Mouse (Mus musculus) MEL (cell line): ENCODE measurements around the gene Pld4. TPM values are rescaled to one million over a fixed set of nuclear protein-coding genes. Genes with fewer than 3 reads are reported as not detected.

Source experiments
- DNase-seq: peaks from one replicate; pipeline ENCODE4 v3.0.0; 2011; ENCODE audit warnings: low read depth, low spot score
- H3K27ac ChIP-seq: 2 replicates; pipeline ENCODE4 v1.5.1; 2012; ENCODE audit warnings: low read depth, mild to moderate bottlenecking, control low read depth, low read length, moderate library complexity; ENCODE audit not compliant: control insufficient read depth
- H3K27me3 ChIP-seq, 2 experiments: fragments of 150-350 bp in 1 of 2; sonication (generic) in 1 of 2; 2 replicates each; pipeline ENCODE4 v1.6.1; 2012; ENCODE audit warnings: low read length in 2 of 2, mild to moderate bottlenecking in 2 of 2, improper control_type of control experiment in 1 of 2, moderate library complexity in 1 of 2; ENCODE audit not compliant: insufficient read depth in 2 of 2, control insufficient read depth in 1 of 2
- H3K36me3 ChIP-seq, 2 experiments: 2 replicates each; pipeline ENCODE4 v1.6.1; 2012 to 2014; ENCODE audit warnings: low read length in 2 of 2, improper control_type of control experiment in 1 of 2, inconsistent platforms in 1 of 2, mild to moderate bottlenecking in 1 of 2; ENCODE audit not compliant: insufficient read depth in 2 of 2, control insufficient read depth in 1 of 2
- H3K4me1 ChIP-seq, 2 experiments: fragments of 150-350 bp in 1 of 2; sonication (generic) in 1 of 2; 2 replicates each; pipeline ENCODE4 v1.6.1; 2012; ENCODE audit warnings: low read length in 2 of 2, improper control_type of control experiment in 1 of 2, mild to moderate bottlenecking in 1 of 2; ENCODE audit not compliant: insufficient read depth in 2 of 2, control insufficient read depth in 1 of 2
- H3K4me3 ChIP-seq, 2 experiments: fragments of 150-350 bp in 1 of 2; sonication (generic) in 1 of 2; 2 replicates each; pipeline ENCODE4 v1.5.1; 2012; ENCODE audit warnings: low read depth in 2 of 2, low read length in 2 of 2, mild to moderate bottlenecking in 2 of 2, moderate library complexity in 2 of 2, control low read depth in 1 of 2, improper control_type of control experiment in 1 of 2; ENCODE audit not compliant: control insufficient read depth in 1 of 2, insufficient read depth in 1 of 2
- H3K79me2 ChIP-seq: 2 replicates; pipeline ENCODE4 v1.6.1; 2012; ENCODE audit warnings: mild to moderate bottlenecking, low read length, moderate library complexity; ENCODE audit not compliant: control insufficient read depth, poor library complexity, insufficient read depth
- H3K9ac ChIP-seq: 2 replicates; pipeline ENCODE4 v1.6.1; 2012; ENCODE audit warnings: low read depth, mild to moderate bottlenecking, control low read depth, low read length, moderate library complexity; ENCODE audit not compliant: control insufficient read depth, poor library complexity, severe bottlenecking
- H3K9me3 ChIP-seq: fragments of 150-350 bp; sonication (generic); replicated peaks from 2 replicates; pipeline ENCODE4 v1.6.1; 2012; ENCODE audit warnings: mild to moderate bottlenecking, low read length, improper control_type of control experiment, moderate library complexity; ENCODE audit not compliant: insufficient read depth
- BHLHE40 ChIP-seq: IDR thresholded peaks from 2 replicates; pipeline ENCODE4 v1.6.1; 2012; ENCODE audit warnings: low read depth, mild to moderate bottlenecking, inconsistent platforms, low read length, improper control_type of control experiment, borderline replicate concordance
- CHD1 ChIP-seq: IDR thresholded peaks from 2 replicates; pipeline ENCODE4 v1.6.1; 2012; ENCODE audit warnings: low read depth, mild to moderate bottlenecking, inconsistent platforms, low read length, improper control_type of control experiment
- CHD2 ChIP-seq: IDR thresholded peaks from 2 replicates; pipeline ENCODE4 v1.6.1; 2011; ENCODE audit warnings: low read length, improper control_type of control experiment
- CTCF ChIP-seq, 3 experiments: IDR thresholded peaks in 2 of 3; conservative IDR thresholded peaks in 1 of 3; 2 replicates each; pipeline ENCODE4 v1.5.1; 2011 to 2012; ENCODE audit warnings: low read length in 3 of 3, low read depth in 2 of 3, mild to moderate bottlenecking in 2 of 3, improper control_type of control experiment in 1 of 3, inconsistent platforms in 1 of 3, mixed read lengths in 1 of 3, moderate library complexity in 1 of 3; ENCODE audit not compliant: control insufficient read depth in 1 of 3, insufficient read depth in 1 of 3, poor library complexity in 1 of 3, severe bottlenecking in 1 of 3
- ELF1 ChIP-seq: IDR thresholded peaks from 2 replicates; pipeline ENCODE4 v1.6.1; 2014; ENCODE audit warnings: low read depth, mild to moderate bottlenecking, inconsistent platforms, low read length, improper control_type of control experiment, moderate library complexity
- EP300 ChIP-seq, 2 experiments: IDR thresholded peaks; 2 replicates each; pipeline ENCODE4 v1.6.1; 2011; ENCODE audit warnings: improper control_type of control experiment in 2 of 2, low read length in 2 of 2, low read depth in 1 of 2, mild to moderate bottlenecking in 1 of 2
- JUND ChIP-seq: IDR thresholded peaks from 2 replicates; pipeline ENCODE4 v1.6.1; 2011; ENCODE audit warnings: low read depth, mild to moderate bottlenecking, improper control_type of control experiment, low read length
- KAT2A ChIP-seq: conservative IDR thresholded peaks from 2 replicates; pipeline ENCODE4 v1.6.1; 2012; ENCODE audit warnings: low read depth, low read length, improper control_type of control experiment, inconsistent platforms
- MAFK ChIP-seq: IDR thresholded peaks from 2 replicates; pipeline ENCODE4 v1.6.1; 2011; ENCODE audit warnings: low read depth, mild to moderate bottlenecking, low read length, improper control_type of control experiment, borderline replicate concordance
- MAX ChIP-seq: IDR thresholded peaks from 2 replicates; pipeline ENCODE4 v1.6.1; 2011; ENCODE audit warnings: low read length, improper control_type of control experiment
- MAZ ChIP-seq: IDR thresholded peaks from 2 replicates; pipeline ENCODE4 v1.6.1; 2012; ENCODE audit warnings: low read depth, mild to moderate bottlenecking, inconsistent platforms, low read length, improper control_type of control experiment
- MEF2A ChIP-seq: IDR thresholded peaks from 2 replicates; pipeline ENCODE4 v1.6.1; 2014; ENCODE audit warnings: low read depth, mild to moderate bottlenecking, inconsistent platforms, low read length, improper control_type of control experiment; ENCODE audit not compliant: poor library complexity, insufficient replicate concordance, severe bottlenecking; ENCODE audit errors: extremely low read depth
- MXI1 ChIP-seq: IDR thresholded peaks from 2 replicates; pipeline ENCODE4 v1.6.1; 2011; ENCODE audit warnings: mild to moderate bottlenecking, low read depth, low read length, improper control_type of control experiment
- MYB ChIP-seq: IDR thresholded peaks from 2 replicates; pipeline ENCODE4 v1.6.1; 2011; ENCODE audit warnings: mild to moderate bottlenecking, low read depth, low read length, improper control_type of control experiment
- NELFE ChIP-seq: IDR thresholded peaks from 2 replicates; pipeline ENCODE4 v1.6.1; 2011; ENCODE audit warnings: low read depth, low read length, improper control_type of control experiment
- NRF1 ChIP-seq: IDR thresholded peaks from 2 replicates; pipeline ENCODE4 v1.6.1; 2014; ENCODE audit warnings: low read depth, mild to moderate bottlenecking, inconsistent platforms, low read length, improper control_type of control experiment, moderate library complexity; ENCODE audit not compliant: poor library complexity, insufficient read depth, severe bottlenecking
- POLR2A ChIP-seq, 2 experiments: IDR thresholded peaks; 2 replicates each; pipeline ENCODE4 v1.6.1; 2011 to 2012; ENCODE audit warnings: low read length in 2 of 2, mild to moderate bottlenecking in 2 of 2, control low read depth in 1 of 2, improper control_type of control experiment in 1 of 2, low read depth in 1 of 2, moderate library complexity in 1 of 2; ENCODE audit not compliant: control insufficient read depth in 1 of 2, insufficient read depth in 1 of 2, poor library complexity in 1 of 2
- POLR2AphosphoS5 ChIP-seq: IDR thresholded peaks from 2 replicates; pipeline ENCODE4 v1.6.1; 2012; ENCODE audit warnings: low read depth, borderline replicate concordance, mild to moderate bottlenecking, inconsistent platforms, low read length, moderate library complexity, mixed read lengths
- RAD21 ChIP-seq: IDR thresholded peaks from 2 replicates; pipeline ENCODE4 v1.6.1; 2011; ENCODE audit warnings: mild to moderate bottlenecking, low read depth, low read length, improper control_type of control experiment
- SMC3 ChIP-seq: IDR thresholded peaks from 2 replicates; pipeline ENCODE4 v1.6.1; 2011; ENCODE audit warnings: low read depth, low read length, improper control_type of control experiment
- TAL1 ChIP-seq: IDR thresholded peaks from 2 replicates; pipeline ENCODE4 v1.6.1; 2012; ENCODE audit warnings: mild to moderate bottlenecking, inconsistent platforms, low read length, moderate library complexity, mixed read lengths
- TCF12 ChIP-seq: IDR thresholded peaks from 2 replicates; pipeline ENCODE4 v1.6.1; 2014; ENCODE audit warnings: low read depth, mild to moderate bottlenecking, inconsistent platforms, low read length, improper control_type of control experiment, moderate library complexity
- UBTF ChIP-seq: IDR thresholded peaks from 2 replicates; pipeline ENCODE4 v1.6.1; 2012; ENCODE audit warnings: low read depth, mild to moderate bottlenecking, inconsistent platforms, low read length, improper control_type of control experiment, moderate library complexity, borderline replicate concordance; ENCODE audit not compliant: insufficient read depth
- USF2 ChIP-seq, 2 experiments: IDR thresholded peaks; 2 replicates each; pipeline ENCODE4 v1.6.1; 2011 to 2012; ENCODE audit warnings: improper control_type of control experiment in 2 of 2, low read length in 2 of 2, borderline replicate concordance in 1 of 2, inconsistent platforms in 1 of 2, low read depth in 1 of 2, mild to moderate bottlenecking in 1 of 2; ENCODE audit not compliant: insufficient read depth in 1 of 2
- ZC3H11A ChIP-seq: IDR thresholded peaks from 2 replicates; pipeline ENCODE4 v1.6.1; 2012; ENCODE audit warnings: low read depth, mild to moderate bottlenecking, inconsistent platforms, low read length, improper control_type of control experiment
- ZMIZ1 ChIP-seq: IDR thresholded peaks from 2 replicates; pipeline ENCODE4 v1.6.1; 2012; ENCODE audit warnings: low read depth, mild to moderate bottlenecking, inconsistent platforms, low read length, improper control_type of control experiment, moderate library complexity
- ZNF384 ChIP-seq: IDR thresholded peaks from 2 replicates; pipeline ENCODE4 v1.6.1; 2012; ENCODE audit warnings: low read depth, mild to moderate bottlenecking, inconsistent platforms, low read length, improper control_type of control experiment
- polyA plus RNA-seq, 2 experiments: library from polyadenylated mRNA; stranded (reverse) in 1 of 2; unstranded in 1 of 2; fragments of >175 nt in 1 of 2; fragments of >200 nt in 1 of 2; gene quantifications; 2 replicates each; pipeline versions ENCODE4 v1.2.1 to v1.2.4; 2012; ENCODE audit warnings: low replicate concordance in 2 of 2, low read depth in 1 of 2; ENCODE audit not compliant: insufficient read length in 2 of 2, insufficient read depth in 1 of 2, missing spikeins in 1 of 2
- total RNA-seq: library from RNA; depleted of rRNA; stranded (reverse); fragments of 300-350 nt; gene quantifications from 2 replicates; pipeline ENCODE4 v1.2.3, GENCODE M21; 2012

Pld4 gene
- total and polyA plus RNA-seq, 3 experiments, result 9.7 to 16.4 TPM; not detected in 1

DNA sequence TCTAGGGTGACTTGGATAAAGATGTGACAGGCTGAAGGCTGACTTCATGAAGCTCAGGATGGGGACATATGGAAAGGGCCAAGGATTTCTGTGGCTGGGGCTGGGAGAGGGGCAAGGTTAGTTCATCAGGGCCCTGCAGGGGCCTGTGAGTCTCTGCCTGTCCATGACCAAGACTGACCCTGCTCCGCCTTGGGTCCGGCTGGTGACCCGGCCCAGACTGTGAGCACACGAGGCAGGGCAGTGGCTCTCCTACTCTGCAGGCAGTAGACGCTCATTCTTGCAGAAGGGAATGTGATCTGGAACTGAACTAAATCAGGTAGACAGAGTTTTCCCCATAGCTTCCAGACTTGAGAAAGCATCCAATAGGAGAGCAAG is 47.7 kb downstream of the Pld4 start:
- TF ChIP-seq CHD1 (no peak), NRF1 (no peak), CTCF (IDR thresholded peaks at IDR 0.05 in 2 of 3, conservative IDR thresholded peaks at IDR 0.05 in 1 of 3; ENCODE audit: control insufficient read depth in 1 of 3, insufficient read depth in 1 of 3, low read depth in 2 of 3, low read length in 3 of 3, poor library complexity in 1 of 3, severe bottlenecking in 1 of 3) (no peak), RAD21 (no peak), KAT2A (no peak), NELFE (no peak), CHD2 (no peak), MXI1 (no peak)
- peaks cover 2 to 16% of the 10 kb centered on the region in 2 experiments; a peak in 2 of 4 replicates for H3K27me3 ChIP-seq

DNA sequence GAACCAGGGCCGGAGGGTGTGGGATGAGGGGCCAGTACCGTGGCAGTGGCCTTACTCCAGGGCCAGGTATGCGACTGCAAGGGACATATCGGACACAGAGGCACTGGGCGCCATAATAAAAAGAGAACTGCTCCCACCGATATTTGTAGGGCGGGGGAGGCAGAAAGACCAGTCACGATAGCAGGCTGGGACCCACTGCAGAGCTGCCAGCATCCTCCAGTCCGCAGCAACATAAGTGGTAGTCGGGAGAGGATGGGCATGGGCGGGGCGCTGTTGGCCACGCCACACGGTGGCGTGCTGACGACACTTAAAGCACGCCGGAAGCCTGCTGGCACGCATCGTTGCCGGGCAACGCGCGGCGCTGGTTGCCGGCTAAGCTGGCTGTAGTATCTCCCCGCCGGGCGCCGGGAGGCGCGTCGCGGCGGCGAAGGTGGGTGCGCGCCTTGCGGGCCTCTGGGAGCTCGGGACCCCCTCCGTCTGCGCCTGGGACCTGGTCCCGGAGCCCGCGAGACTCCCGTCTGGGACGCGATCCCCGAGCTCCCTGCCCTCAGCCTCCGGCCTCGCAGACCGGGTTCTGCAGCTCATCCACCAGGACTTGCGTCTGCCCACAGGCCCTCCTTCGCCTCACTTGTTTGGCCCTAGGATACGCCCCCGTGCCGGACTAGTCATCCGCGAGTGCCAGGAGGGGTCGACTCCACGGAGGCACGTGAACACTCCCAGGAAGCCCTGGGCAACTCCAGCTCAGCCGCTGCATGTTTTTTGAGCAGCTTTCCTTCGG is 48.3 kb downstream of the Pld4 start, which contains the start of gene Clba1:
Gene Clba1, plus strand, starts transcription at position 351 of the 778 bp plus-strand sequence.
- peak; percentile 100 for DNase-seq
- peaks cover 0 to 4% of the 10 kb centered on the region in 2 experiments; a peak in 1 of 4 replicates for H3K36me3 ChIP-seq
- no peaks in the 10 kb centered on the region; the same call in 1 of the 2 replicates for H3K79me2 ChIP-seq
- peak within 1 kb of the TSS; percentile 59 to 76 for H3K4me3 ChIP-seq
- H3K9ac ChIP-seq, result peak within 1 kb of the TSS; percentile 64
- H3K9me3 ChIP-seq, result no peaks in the 10 kb centered on the region
- peaks cover 0 to 11% of the 10 kb centered on the region in 2 experiments; a peak in 3 of 4 replicates for H3K4me1 ChIP-seq
- H3K27me3 ChIP-seq, result peaks cover 2 to 16% of the 10 kb centered on the region in 2 experiments; a peak in 2 of 4 replicates
- no peak within 1 kb of the TSS for H3K27ac ChIP-seq
- TF ChIP-seq MAX, result peak; percentile 97
- 0 out of 2 replicates have a peak, but pooled peaks have one; percentile 59 for TF ChIP-seq CHD1
- TF ChIP-seq MYB, result peak; percentile 14; the same call in 1 of the 2 replicates
- peak; percentile 72; the same call in 1 of the 2 replicates for TF ChIP-seq TCF12
- no peak; the same call in 1 of the 2 replicates for TF ChIP-seq UBTF
- peak; percentile 90 for TF ChIP-seq ZMIZ1
- TF ChIP-seq POLR2A (IDR thresholded peaks at IDR 0.05; ENCODE audit: control insufficient read depth in 1 of 2, insufficient read depth in 1 of 2, low read depth in 1 of 2, low read length in 2 of 2, poor library complexity in 1 of 2), result peak in 1 of 2 experiments; percentile 93; a peak in 2 of 4 replicates
- no peak; the same call in 1 of the 2 replicates for TF ChIP-seq ZC3H11A
- peak; percentile 23 for TF ChIP-seq SMC3
- peak; percentile 96 for TF ChIP-seq ELF1
- no peak for TF ChIP-seq USF2 (IDR thresholded peaks at IDR 0.05; ENCODE audit: borderline replicate concordance in 1 of 2, insufficient read depth in 1 of 2, low read depth in 1 of 2, low read length in 2 of 2)
- TF ChIP-seq EP300 (IDR thresholded peaks at IDR 0.05; ENCODE audit: low read depth in 1 of 2, low read length in 2 of 2), result no peak; a peak in 1 of 4 replicates
- TF ChIP-seq ZNF384, result no peak
- peak; percentile 56; the same call in 1 of the 2 replicates for TF ChIP-seq BHLHE40
- TF ChIP-seq MXI1, result peak; percentile 99
- TF ChIP-seq POLR2AphosphoS5, result no peak
- TF ChIP-seq CTCF (IDR thresholded peaks at IDR 0.05 in 2 of 3, conservative IDR thresholded peaks at IDR 0.05 in 1 of 3; ENCODE audit: control insufficient read depth in 1 of 3, insufficient read depth in 1 of 3, low read depth in 2 of 3, low read length in 3 of 3, poor library complexity in 1 of 3, severe bottlenecking in 1 of 3), result peak in 1 of 3 experiments; percentile 39; a peak in 3 of 6 replicates
- TF ChIP-seq RAD21, result no peak; the same call in 1 of the 2 replicates
- TF ChIP-seq JUND, result no peak
- TF ChIP-seq TAL1, result no peak
- peak; percentile 81 for TF ChIP-seq MAZ
- no peak for TF ChIP-seq MAFK
- TF ChIP-seq MEF2A, result peak; percentile 26; the same call in 1 of the 2 replicates

More for the DNA sequence above, 47.7 kb downstream of the Pld4 start:
- Histone ChIP-seq H3K27ac (no peak overlapping the region), H3K4me1 (peaks cover 0 to 11% of the 10 kb centered on the region in 2 experiments; a peak in 3 of 4 replicates), H3K9ac (0 out of 2 replicates have a peak overlapping the region, but pooled peaks have one; percentile 3), H3K36me3 (peaks cover 0 to 4% of the 10 kb centered on the region in 2 experiments; a peak in 1 of 4 replicates), H3K79me2 (no peaks in the 10 kb centered on the region; the same call in 1 of the 2 replicates), H3K4me3 (peak overlapping the region; percentile 10 to 48), H3K9me3 (no peaks in the 10 kb centered on the region)
- DNase-seq, result no peak
